Mouse (Mus musculus): ENCODE measurements at regions not wholly inside any gene's neighbourhood (a gene's known extent, or its start where the extent isn't known, plus 50 kb on each side); places are given as distances from the start of the nearest gene placed in this dataset.
A peak's percentile ranks its signal among the peaks of the same experiment; 100 is the strongest.

DNA sequence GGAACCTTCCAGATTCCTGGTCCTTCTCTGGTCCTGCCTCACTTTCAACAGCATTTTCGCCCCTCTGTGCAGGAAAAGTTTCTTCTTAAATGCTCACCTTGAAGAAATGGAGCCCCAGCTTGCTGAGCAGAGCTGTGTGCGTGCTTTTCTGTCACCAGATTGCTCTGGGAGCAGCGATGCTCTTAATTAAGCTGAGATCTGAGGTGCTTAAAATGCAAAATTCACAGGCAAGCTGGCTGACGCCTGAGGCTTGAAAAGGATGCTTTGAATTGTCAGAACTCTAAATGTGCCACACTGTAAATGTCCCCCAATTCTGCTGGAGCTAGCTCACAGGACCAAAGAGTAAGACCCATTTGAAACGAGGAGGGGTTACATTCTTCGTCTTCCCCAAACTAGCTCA lies 73.6 kb upstream of the Gm11042 start:
- H3K9ac ChIP-seq = no peak overlapping the region
- TF ChIP-seq CTCF (IDR thresholded peaks at IDR 0.05; ENCODE audit: low read depth) = no peak
- 51% methylated on average over 6 of the region's 6 CpGs for WGBS
- H3K36me3 ChIP-seq (ENCODE audit: insufficient read depth) = no peaks in the 10 kb centered on the region
- H3K27ac ChIP-seq (ENCODE audit: low read depth, low read length) = no peak overlapping the region
- H3K4me3 ChIP-seq (ENCODE audit: low read depth, low read length) = no peak overlapping the region
- no peaks in the 10 kb centered on the region for H3K27me3 ChIP-seq (ENCODE audit: insufficient read depth, low read length)
- peak; percentile 61 for ATAC-seq
- peak; percentile 56 for DNase-seq
- H3K4me1 ChIP-seq (ENCODE audit: insufficient read depth) = no peaks in the 10 kb centered on the region
- H3K4me2 ChIP-seq (ENCODE audit: low read depth) = no peak overlapping the region
- H3K9me3 ChIP-seq (ENCODE audit: low read length) = no peaks in the 10 kb centered on the region
